Mouse (Mus musculus) heart, postnatal 4 days (tissue): ENCODE measurements around the gene Cradd. TPM values are rescaled to one million over a fixed set of nuclear protein-coding genes. Genes with fewer than 3 reads are reported as not detected.

Experiments
- DNase-seq: peaks from one replicate; pipeline ENCODE4 v3.0.0; 2021
- total RNA-seq, 2 experiments: library from RNA; stranded (reverse); gene quantifications; 2 replicates each; pipeline ENCODE4 v1.2.3; 2021

Cradd gene
- total RNA-seq, 2 experiments from 2014 or later = 11.3 to 12.2 TPM

DNA sequence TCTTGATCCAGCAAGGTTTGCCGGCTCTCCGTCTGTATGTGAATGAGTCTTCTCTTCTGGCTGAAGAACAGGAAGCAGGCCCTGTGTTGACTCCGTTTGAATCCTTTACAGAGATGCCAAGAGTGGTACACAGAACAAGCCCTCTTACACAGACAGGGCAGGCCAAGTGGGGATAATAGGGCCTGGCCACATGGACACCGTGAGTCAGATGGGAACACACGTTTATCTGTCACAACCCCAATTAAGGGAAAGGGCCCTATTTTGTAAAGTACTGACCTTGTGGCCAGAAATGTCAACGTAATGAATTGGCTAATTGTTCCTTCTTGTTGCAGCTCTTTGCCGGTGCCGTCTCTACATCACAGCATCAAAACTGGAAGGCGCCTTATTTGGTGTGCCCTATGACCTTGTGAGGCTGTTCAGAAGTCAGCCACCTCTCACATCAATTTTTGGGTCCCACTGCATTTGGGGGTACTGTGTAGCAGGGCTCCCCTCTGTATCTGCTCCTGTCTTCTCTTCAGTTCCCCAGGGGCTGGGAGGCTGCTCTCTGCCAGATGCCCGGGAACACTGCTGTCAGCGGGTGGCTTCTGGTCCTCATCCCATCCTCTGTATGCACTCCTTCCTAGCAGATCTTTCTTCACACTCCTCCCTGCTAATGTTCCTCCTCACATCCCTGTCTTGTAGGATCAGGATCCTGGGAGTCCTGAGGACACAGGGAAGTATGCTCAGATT lies 124.2 kb downstream of the Cradd start:
- DNase-seq = no peak

DNA sequence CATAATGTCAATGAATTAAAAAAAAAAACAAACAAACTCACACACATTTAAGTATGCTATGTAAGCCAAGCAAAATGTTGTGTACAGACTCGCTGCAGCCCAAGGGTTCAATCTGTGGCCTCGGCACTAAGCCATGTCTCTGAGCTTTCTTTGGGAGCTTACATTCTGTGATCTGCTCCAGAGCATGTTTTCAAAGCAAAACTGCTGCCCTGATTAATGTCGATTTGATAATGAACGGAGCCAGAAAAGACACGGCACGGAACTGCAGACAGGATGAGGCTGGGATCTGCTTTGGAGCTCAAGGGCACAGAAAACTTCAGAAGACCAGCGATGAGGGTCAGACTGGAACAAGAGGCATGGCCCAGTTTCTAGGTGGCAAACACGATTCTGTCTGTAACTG lies 126.6 kb downstream of the Cradd start:
- no peak for DNase-seq

DNA sequence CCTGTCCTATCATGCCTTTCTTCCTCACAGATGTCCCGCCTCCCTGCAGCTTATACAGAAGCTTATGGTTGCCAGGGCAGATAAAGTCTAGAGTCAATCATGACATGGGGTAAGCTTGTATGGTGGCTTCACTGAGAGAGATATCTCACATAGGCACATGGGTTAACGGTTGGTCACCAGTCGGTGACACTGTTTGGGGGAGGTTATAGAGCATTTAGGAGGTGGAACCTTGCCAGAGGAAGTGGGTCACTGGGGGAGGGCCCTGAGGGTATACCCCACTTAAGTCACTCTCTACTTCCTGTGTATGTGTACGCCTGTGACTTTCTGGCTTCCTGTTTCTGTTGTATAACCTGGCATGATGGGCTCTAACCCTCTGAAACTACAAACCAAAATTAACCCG lies 128.2 kb downstream of the Cradd start:
- no peak for DNase-seq

DNA sequence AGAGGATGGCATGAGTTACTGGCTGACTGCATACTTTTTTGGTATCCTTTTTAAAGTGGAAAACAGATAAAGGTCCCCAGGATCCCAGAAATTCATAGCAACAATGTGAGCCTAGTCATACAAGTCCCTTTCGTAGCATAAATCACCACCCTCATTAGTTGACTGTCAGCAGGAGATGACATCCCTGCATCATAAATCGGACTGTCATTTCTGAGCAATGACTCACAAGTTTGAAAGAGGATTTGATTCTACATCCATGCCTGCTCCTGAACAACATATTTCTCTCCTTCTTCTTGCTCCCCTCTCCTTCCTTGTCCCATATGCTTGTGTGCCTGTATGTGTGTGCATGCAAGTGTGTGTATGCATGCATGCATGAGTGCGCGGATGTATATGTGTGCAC lies 129.2 kb downstream of the Cradd start:
- DNase-seq = no peak

DNA sequence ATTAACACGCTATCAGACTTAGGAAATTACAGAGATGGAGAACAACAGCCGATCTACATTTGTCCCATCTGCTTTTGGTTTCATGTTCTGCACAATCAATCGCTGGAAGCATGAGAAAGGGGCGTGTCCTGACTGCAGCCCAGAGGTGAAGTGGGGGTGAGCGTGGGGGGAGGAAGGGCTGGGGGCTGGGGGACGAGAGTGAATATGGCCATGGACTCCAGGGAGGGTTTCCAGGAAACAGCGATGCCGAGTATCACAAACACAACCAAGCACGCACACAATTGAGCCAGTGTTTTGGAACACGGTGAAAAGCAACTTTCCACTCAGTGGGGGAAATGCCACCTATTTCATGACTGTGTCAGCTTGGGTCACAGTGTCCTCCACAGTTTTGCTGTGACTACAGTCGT lies 130.1 kb downstream of the Cradd start:
- peak; percentile 49 for DNase-seq

DNA sequence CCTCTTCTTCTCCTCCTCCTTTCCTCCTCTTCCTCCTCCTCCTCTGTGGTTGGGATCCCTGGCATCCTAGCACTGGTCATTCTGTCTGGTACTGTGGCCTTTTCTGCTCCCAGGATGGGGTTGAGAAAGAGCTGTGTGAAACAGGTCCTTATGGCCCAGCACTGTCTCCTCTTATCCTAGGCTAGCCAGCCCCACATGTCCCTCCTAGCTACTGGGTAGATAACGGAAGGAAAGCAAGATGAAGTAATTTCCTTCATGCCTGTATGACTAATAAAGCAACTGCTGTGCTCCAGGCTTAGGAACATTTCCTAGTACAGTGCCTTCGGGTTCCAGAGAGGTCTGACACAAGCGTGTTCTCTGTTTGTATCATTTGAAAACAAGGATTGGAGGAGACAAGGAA lies 132.1 kb downstream of the Cradd start:
- peak; percentile 38 for DNase-seq

DNA sequence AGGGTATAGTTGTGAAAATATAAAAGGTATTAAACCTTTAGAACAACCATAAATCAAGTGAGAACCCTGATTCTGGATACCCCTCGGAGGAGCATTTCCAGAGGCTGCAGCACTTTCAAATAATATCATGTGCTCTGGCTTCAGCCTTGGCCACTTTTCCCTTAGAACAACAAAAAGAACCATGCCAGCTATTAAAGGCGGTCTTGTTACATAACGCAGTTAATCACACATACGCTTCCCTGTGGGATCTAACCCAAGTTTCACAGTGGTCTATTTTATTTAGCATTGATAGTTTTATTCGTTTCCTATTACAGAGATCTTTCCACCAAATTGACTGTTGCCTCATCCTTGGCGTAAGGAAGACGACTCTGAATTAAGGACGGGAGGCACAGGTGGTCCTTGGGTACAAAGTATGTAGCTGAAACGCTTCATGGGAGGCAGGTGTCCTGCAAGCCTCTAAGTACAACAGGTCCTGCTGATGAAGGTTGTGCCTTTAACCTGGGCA lies 132.7 kb downstream of the Cradd start:
- DNase-seq = no peak

DNA sequence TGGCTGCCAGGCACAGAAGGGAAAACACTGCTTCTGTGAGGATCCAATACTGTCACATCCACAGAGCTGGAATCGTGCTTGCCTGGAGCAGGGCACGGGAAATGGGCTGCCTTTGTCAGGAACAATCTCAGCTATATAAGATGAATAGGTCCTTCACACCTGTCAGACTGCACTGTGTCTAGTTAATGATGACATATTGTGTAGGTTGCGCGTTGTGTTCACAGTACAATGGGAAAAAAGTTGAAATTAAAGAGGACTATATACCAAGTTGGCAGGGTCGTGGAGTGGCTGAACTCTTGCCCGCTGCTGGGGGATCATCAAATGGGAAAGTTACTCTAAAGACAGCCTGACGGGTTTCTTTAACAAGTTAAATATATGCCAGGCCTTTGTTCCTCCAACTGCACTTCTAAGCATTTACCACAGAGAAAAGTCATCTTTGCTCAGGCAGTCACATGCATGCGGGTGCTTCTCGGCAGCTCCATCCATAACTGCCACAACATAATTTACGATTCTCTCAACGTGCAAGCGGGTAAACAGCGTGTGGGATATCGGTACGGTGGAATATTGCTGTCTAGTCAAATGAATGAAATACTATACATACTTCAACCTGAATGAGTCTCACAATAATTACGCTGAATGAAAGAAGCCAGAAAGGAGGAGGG lies 134.3 kb downstream of the Cradd start:
- DNase-seq = no peak

DNA sequence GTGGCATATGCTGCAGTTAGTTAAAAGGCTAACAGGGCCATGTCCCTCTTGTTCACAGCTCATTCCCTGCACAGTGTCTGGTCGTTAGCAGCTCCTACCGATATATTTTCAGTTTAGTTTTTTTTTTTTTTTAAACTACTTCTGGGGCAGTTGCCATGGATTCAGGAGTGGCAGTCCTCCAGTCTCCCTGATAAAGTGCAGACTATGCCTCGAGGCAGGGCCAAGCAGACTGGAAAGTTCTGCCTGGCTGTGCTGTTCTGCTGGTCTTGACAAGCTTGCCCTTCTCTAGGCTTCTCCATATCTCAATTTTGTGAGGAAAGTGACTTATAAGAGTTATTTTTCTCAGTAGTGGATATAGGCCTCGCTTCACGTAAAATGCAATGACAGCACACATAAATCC lies 139.7 kb downstream of the Cradd start:
- DNase-seq = peak; percentile 48

DNA sequence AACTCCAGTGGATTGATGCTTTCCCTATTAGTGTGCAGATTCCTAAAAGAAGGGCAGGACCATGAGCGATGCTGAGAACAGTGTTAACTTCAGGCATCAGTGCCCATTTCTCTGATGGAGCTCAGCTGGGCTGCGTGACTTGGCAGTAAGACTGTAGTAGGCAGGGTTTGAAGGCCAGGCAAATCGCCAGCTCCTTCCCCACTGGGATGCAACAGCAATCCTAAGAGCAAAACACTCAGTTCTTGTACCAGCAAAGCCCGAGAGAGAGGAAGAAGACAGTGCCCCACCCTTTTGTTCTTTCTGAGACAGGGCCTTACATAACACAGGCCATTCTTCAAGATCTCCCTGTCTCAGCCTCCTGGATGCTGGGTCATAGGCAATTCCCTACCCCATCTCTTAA lies 140.9 kb downstream of the Cradd start:
- DNase-seq = peak; percentile 64

DNA sequence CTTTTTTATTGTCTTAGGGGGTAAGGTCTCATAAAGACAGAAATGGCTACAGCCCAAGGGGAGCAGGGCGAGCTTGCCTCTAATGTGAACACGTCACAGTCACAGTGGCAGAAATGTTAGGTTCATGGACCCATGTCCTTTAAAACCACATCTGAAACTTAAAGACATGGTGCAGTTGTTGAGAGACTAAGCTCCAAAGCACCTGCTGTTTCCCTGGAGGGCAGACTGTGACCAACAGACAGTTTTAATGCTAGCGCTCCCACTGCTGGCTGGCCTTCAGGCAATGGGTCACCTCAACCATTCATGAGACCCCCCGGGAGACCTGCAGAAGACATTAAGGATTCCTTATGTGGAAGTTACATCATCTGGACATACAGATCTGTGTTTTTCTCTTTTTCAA lies 141.5 kb downstream of the Cradd start:
- DNase-seq = no peak

DNA sequence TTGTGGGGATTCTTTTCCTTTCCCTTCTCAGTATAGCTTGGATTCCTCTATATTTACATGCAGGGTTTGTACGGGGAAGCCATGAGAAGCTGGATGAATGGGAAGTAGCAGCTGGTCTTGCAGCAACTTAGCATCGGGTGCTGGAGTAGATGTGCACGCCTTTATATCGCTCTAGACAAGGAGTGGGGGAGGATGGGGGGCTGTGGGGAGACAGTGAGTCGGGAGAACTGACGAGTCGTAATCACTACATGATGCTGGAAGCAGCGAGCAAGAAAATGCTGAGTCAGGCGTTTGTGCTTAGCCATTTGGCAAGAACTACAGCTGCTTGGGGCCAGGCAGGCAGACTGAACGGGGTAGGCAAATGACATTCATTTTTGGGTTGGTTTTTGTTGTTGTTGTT lies 142.4 kb downstream of the Cradd start:
- no peak for DNase-seq

DNA sequence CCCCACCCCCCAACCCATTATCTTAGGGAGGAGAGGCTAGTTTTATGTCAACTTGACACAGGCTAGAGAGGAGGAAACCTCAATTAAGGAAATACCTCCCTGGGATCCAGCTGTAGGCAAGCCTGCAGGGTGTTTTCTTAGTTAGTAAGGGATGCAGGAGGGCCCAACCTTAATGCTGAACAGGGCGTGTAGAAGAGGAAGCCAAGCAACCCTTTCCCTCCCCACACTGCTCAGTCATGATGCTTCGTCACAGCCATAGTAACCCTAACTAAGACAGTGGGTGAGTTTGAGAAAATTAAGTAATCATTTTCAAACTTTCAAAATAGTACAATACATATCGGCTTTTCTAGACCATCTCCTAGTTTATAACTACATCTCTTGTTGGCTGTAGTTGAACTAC lies 143.0 kb downstream of the Cradd start:
- DNase-seq = no peak

DNA sequence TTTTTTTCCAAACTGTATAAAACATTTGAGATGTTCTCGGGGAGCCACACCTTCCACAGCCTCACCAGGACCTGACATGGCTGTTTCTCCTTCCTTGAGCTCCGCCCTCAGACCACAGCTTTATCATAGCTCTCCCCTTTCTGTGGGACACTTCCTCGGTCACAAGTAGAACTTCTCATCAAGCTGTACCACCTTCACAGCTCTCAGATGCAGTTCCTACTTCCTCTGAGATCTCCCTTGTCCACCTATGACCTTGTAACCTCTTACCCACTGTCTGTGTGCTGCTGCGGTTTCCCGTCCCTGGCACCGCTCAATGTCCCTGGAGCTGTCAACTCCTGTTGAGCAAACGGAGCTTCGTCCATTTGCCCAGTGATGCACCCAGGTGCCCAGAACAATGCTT lies 143.8 kb downstream of the Cradd start:
- no peak for DNase-seq

DNA sequence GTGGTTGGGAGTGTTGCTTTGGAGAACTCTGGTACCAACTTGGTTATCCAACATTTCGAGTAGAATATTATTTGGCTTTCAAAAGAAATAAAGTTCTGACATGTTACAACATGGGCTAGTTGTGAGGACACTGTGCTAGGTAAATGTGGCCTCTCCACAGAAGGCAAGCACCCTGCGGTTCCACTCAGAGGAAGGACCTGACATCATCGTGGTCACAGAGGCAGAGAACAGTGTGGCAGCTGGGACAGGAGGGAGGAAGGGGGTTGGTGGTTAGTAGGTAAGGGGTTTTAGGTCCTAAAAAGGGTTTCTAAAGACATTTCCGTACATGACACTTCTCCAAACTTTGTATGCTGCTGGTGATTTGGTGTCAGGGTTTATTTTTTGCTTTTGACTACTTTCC lies 145.1 kb downstream of the Cradd start:
- DNase-seq = no peak

DNA sequence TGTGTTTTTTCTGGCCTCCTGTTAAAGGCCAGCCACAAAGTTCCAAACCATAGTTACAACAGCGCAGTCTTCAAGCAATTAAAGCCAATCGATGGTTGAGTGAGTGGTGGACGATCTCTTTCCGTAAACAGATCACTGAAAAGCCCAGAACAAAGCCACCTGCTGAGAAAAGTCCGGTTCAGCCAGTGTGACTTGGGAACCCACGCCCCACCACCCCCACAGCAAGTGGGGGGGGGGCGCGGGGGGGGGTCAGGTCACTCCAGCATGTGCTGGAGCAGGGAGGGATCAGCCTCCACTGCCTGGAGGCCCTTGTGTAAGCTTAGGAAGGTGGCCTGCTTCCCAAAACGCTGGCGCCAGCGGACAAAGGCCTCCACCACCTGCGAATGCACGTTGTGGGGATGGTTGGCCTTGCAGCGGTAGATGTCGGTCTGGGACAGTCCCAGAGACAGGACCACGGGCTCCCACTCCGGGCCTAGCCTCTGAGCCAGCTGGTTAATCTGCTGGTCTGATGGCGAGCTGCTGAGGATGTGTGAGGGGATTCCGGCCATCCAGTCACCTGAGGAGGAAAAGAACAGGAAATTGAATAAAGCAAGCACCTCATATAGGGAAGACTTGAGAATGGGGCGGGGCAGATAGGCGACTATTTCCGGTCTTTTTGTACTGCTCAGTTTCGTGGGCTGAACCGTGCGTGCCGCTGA lies 148.4 kb downstream of the Cradd start:
- DNase-seq = no peak

DNA sequence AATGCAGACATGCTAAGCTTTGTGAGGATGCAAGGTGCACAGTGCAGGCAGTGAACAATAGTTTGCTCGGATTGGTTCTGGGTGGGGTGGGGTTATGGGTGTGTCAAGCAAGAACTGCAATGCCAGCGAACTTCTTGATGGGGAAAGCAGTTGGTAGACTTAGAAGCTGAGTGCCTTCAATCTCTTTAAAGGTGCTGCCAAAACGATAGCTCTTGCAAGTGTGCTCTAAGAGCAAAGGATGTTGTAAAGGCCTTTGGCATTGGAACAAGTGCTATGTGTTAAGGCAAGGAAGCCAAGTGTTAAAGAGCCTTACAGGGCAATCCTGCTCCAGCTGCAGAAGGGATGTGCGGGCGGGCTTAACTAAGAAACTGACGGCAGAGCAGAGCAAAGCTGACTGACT lies 149.7 kb downstream of the Cradd start:
- DNase-seq = no peak

DNA sequence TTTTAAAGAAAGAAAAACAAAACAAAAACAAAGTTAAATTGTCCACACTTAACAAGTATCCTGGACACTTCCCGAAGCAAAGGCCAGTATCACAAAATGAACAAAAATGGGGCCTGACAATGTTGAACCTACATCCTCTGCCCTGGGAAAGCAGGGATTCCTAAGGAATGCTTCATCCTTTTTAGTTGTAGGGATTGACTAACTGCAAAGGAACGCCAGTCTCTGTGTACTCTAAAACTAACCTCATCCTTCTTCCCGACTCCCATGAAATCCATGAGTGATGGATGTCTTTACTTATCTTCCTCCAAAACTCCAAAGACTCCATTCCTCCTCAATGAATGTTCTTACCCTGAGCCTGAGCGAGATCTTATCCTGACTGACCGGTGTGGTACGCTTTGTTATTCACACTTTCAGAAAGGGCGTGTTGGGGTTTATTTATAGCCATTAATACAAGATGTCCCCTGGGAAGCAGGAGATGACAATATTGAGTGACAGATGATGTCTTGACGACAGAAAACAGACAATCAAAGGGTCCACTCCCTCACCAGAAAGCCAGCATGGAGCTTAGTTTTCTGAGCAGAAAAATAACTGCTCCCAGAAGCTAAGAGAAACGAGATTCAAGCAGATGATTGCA lies 153.1 kb downstream of the Cradd start:
- no peak for DNase-seq

DNA sequence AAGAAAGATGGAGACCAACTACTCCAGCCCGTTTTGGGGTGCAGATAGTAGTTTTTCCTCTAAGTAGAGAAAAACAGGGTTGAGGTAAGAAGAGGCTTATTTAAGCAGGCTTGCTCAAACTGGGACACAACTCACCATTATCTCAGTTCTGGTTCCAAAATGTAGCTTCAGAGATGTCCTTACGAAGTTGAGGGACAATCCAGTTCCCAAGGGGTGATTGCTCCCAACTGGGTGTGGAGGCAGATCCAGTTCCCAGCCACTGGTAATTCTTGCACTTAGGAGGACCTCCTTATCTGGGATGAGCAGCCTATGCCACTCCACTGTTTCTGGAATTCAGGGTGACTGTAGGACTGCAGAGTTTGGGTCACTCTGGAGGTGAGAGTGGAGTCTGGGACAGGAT lies 159.0 kb downstream of the Cradd start:
- DNase-seq = no peak

DNA sequence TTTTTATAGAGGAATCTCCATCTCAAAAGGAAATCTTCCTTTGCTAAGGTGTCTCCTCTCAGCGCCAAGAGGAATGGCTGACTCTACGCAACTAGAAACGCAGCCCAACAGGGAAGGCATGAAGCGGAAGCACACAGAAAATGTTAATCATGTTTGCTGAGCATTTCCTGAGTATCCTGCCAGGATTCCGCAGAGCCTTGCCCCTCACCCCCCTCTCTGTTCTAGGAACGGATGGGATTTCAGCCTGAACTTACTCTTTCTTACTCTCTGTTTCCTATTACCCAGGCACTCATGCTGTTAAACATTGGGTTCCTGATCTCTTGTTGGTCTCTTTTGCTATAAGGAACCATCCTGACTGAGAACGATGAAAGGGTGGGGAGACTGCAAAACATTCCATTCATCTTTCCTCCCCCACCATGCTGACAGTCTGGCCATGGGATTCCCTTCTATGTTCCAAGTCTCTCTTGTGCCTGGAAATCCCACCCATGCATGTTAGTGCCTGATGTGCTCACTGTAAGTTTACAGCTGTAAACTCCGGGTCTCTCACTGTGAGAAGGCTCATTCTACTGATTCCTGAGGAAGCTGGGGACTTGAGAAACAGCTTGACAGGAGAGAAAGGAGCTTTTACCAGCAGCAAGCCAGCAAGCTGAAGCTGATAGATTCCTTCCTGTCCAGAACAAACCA lies 161.1 kb downstream of the Cradd start:
- peak; percentile 39 for DNase-seq

DNA sequence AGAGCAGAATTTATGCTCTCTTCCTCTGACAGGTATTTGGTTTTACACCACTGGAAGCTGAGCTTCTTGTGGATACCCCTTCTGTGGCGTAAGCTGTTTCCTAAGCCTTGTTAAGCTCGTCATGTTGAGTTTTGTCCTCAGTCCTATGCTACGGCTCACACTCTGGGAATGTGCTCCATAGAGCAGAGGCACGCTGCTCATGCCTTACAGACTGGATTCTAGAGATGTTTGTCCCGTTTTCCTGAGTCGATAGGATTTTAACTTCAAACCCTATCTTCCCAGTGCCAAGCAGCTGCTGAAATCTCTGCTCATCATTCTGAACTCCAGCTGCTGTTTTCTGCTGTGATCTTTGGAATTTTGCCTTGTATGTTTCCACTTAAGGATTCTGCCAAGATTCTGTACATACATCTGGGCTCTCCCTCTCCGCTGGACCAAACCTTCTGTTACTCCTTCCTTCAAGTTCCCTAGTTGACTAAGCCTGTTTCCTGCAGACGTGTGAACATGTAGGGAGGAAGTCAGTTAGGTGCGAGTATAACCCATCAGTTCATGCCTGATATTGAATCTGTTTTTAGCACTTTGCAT lies 164.2 kb downstream of the Cradd start:
- no peak for DNase-seq

DNA sequence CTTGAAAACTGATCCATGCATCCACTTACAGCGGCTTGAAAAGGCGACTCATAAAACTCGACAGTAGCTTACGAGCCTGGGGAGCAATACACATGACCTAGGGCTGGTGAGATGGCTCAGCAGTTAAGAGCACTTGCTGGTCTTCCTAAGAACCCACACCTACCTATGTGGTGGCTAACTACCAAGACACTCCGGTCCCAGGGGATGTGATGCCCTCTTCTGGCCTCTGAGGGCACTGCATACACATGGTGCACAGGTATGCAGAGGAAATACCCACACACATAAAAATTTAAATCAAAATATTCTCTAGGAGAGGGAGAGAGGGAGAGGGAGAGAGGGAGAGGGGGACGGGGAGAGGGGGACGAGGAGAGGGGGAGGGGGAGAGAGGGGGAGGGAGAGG lies 167.5 kb downstream of the Cradd start:
- DNase-seq = peak; percentile 17
